Mouse (Mus musculus) heart, embryonic 10.5 days (tissue): ENCODE data around the gene Rtkn. TPM values are rescaled to one million over a fixed set of nuclear protein-coding genes. Genes with fewer than 3 reads are reported as not detected.

ENCODE experiments used
- DNase-seq: peaks from one replicate; pipeline ENCODE4 v3.0.0-alpha.2; 2017; ENCODE audit warnings: low spot score
- H3K27ac ChIP-seq: fragments of 300-500 bp; sonication (generic); 2 replicates; pipeline ENCODE4 v1.5.1; 2016; ENCODE audit warnings: mild to moderate bottlenecking
- H3K27me3 ChIP-seq: fragments of 300-500 bp; sonication (generic); 2 replicates; pipeline ENCODE4 v1.6.1; 2016; ENCODE audit warnings: mild to moderate bottlenecking; ENCODE audit not compliant: poor library complexity, insufficient read depth, severe bottlenecking
- H3K36me3 ChIP-seq: fragments of 300-500 bp; sonication (generic); 2 replicates; pipeline ENCODE4 v1.6.1; 2016; ENCODE audit warnings: mild to moderate bottlenecking, moderate library complexity
- H3K4me1 ChIP-seq: fragments of 300-500 bp; sonication (generic); 2 replicates; pipeline ENCODE4 v1.6.1; 2016; ENCODE audit warnings: mild to moderate bottlenecking
- H3K4me3 ChIP-seq: fragments of 300-500 bp; sonication (generic); 2 replicates; pipeline ENCODE4 v1.5.1; 2016; ENCODE audit warnings: mild to moderate bottlenecking, moderate library complexity
- H3K9me3 ChIP-seq: fragments of 300-500 bp; sonication (generic); 2 replicates; pipeline ENCODE4 v1.6.1; 2016; ENCODE audit warnings: mild to moderate bottlenecking, moderate library complexity
- WGBS: fragments of 180-500 bp; shearing (Covaris S2); methylation state at CpG from one replicate; pipeline ENCODE4 v1.1.7; 2016; 5-methylcytosine and 5-hydroxymethylcytosine counted together
- polyA plus RNA-seq: library from polyadenylated mRNA; unstranded; fragments of >200 nt; fragmentation: Nextera tagmentation; extraction: Ambion mirVana; gene quantifications from 2 replicates; pipeline ENCODE4 v1.2.1, GENCODE M21; 2016

Gene Rtkn
- polyA plus RNA-seq, 1 experiment from 2014 or later = 24.4 TPM

GRCm38 (mm10) chr6:83136291-83136880 lies 1.1 kb downstream of the Rtkn start:
- no peaks in the 10 kb centered on the region for H3K36me3 ChIP-seq
- DNase-seq = no peak
- peak overlapping the region; percentile 79 for H3K4me3 ChIP-seq
- peak overlapping the region; percentile 99 for H3K27ac ChIP-seq
- H3K27me3 ChIP-seq = peaks cover 17% of the 10 kb centered on the region
- H3K9me3 ChIP-seq = no peaks in the 10 kb centered on the region
- H3K4me1 ChIP-seq = peaks cover 44% of the 10 kb centered on the region
- WGBS = 9% methylated on average over 5 of the region's 5 CpGs

GRCm38 (mm10) chr6:83136881-83137575 lies 1.8 kb downstream of the Rtkn start:
- H3K9me3 ChIP-seq = no peaks in the 10 kb centered on the region
- DNase-seq = peak; percentile 90
- peaks cover 20% of the 10 kb centered on the region for H3K27me3 ChIP-seq
- no peaks in the 10 kb centered on the region for H3K36me3 ChIP-seq
- peak overlapping the region; percentile 99 for H3K27ac ChIP-seq
- under 1% methylated on average over 26 of the region's 26 CpGs for WGBS
- peaks cover 50% of the 10 kb centered on the region for H3K4me1 ChIP-seq
- peak overlapping the region; percentile 79 for H3K4me3 ChIP-seq

- H3K27me3 ChIP-seq = peaks cover 20% of the 10 kb centered on the region
- no peaks in the 10 kb centered on the region for H3K9me3 ChIP-seq
- WGBS = 0% methylated on average over 12 of the region's 12 CpGs
Observed at GRCm38 (mm10) chr6:83137576-83137950, 2.3 kb downstream of the Rtkn start.

GRCm38 (mm10) chr6:83138056-83138455 lies 2.8 kb downstream of the Rtkn start:
- H3K4me1 ChIP-seq = peaks cover 61% of the 10 kb centered on the region
- no peaks in the 10 kb centered on the region for H3K9me3 ChIP-seq
- H3K27ac ChIP-seq = peak overlapping the region; percentile 99
- H3K4me3 ChIP-seq = peak overlapping the region; percentile 79
- DNase-seq = peak; percentile 80
- H3K36me3 ChIP-seq = no peaks in the 10 kb centered on the region
- 2% methylated on average over 11 of the region's 11 CpGs for WGBS
- peaks cover 20% of the 10 kb centered on the region for H3K27me3 ChIP-seq

More at GRCm38 (mm10) chr6:83137576-83137950, 2.3 kb downstream of the Rtkn start:
- Histone ChIP-seq H3K36me3 (no peaks in the 10 kb centered on the region), H3K4me1 (peaks cover 56% of the 10 kb centered on the region), H3K4me3 (peak overlapping the region; percentile 79), H3K27ac (peak overlapping the region; percentile 99)
- DNase-seq = peak; percentile 93

GRCm38 (mm10) chr6:83140044-83140443 lies 4.8 kb downstream of the Rtkn start:
- no peaks in the 10 kb centered on the region for H3K9me3 ChIP-seq
- H3K4me1 ChIP-seq = peaks cover 63% of the 10 kb centered on the region
- WGBS = 93% methylated on average over 8 of the region's 8 CpGs
- no peak overlapping the region for H3K4me3 ChIP-seq
- peaks cover 16% of the 10 kb centered on the region for H3K27me3 ChIP-seq
- no peak for DNase-seq
- no peaks in the 10 kb centered on the region for H3K36me3 ChIP-seq
- H3K27ac ChIP-seq = no peak overlapping the region

GRCm38 (mm10) chr6:83141636-83142035 lies 6.4 kb downstream of the Rtkn start:
- peaks cover 56% of the 10 kb centered on the region for H3K4me1 ChIP-seq
- 0 out of 2 replicates have a peak, but pooled peaks cover 5% of the 10 kb centered on the region for H3K27me3 ChIP-seq

GRCm38 (mm10) chr6:83142211-83142731 lies 7.0 kb downstream of the Rtkn start:
- 0 out of 2 replicates have a peak, but pooled peaks cover 5% of the 10 kb centered on the region for H3K27me3 ChIP-seq
- peak overlapping the region; percentile 60 for H3K4me3 ChIP-seq
- H3K4me1 ChIP-seq = peaks cover 55% of the 10 kb centered on the region
- DNase-seq = no peak
- H3K27ac ChIP-seq = peak overlapping the region; percentile 87
- WGBS = 3% methylated on average over 41 of the region's 41 CpGs
- no peaks in the 10 kb centered on the region for H3K9me3 ChIP-seq
- peaks cover 10% of the 10 kb centered on the region for H3K36me3 ChIP-seq

More at GRCm38 (mm10) chr6:83141636-83142035, 6.4 kb downstream of the Rtkn start:
- no peak for DNase-seq
- peak overlapping the region; percentile 87 for H3K27ac ChIP-seq
- no peaks in the 10 kb centered on the region for H3K9me3 ChIP-seq
- peaks cover 3% of the 10 kb centered on the region; the same call in 1 of the 2 replicates for H3K36me3 ChIP-seq
- peak overlapping the region; percentile 60 for H3K4me3 ChIP-seq
- 39% methylated on average over 4 of the region's 4 CpGs for WGBS

GRCm38 (mm10) chr6:83142886-83143285 lies 7.6 kb downstream of the Rtkn start:
- Histone ChIP-seq H3K9me3 (no peaks in the 10 kb centered on the region), H3K4me1 (peaks cover 52% of the 10 kb centered on the region), H3K36me3 (peaks cover 16% of the 10 kb centered on the region), H3K27me3 (0 out of 2 replicates have a peak, but pooled peaks cover 5% of the 10 kb centered on the region), H3K4me3 (peak overlapping the region; percentile 60), H3K27ac (peak overlapping the region; percentile 87; the same call in 1 of the 2 replicates)
- DNase-seq = no peak
- 36% methylated on average over 11 of the region's 11 CpGs for WGBS

GRCm38 (mm10) chr6:83145209-83145608 lies 9.9 kb downstream of the Rtkn start:
- no peaks in the 10 kb centered on the region for H3K9me3 ChIP-seq
- H3K36me3 ChIP-seq = peaks cover 38% of the 10 kb centered on the region
- no peak for DNase-seq
- H3K27me3 ChIP-seq = 0 out of 2 replicates have a peak, but pooled peaks cover 5% of the 10 kb centered on the region
- H3K4me1 ChIP-seq = peaks cover 36% of the 10 kb centered on the region
- 55% methylated on average over 2 of the region's 2 CpGs for WGBS
- H3K27ac ChIP-seq = no peak overlapping the region
- H3K4me3 ChIP-seq = no peak overlapping the region

- peaks cover 41% of the 10 kb centered on the region for H3K36me3 ChIP-seq
- peaks cover 40% of the 10 kb centered on the region for H3K4me1 ChIP-seq
- H3K27ac ChIP-seq = peak overlapping the region; percentile 47; the same call in 1 of the 2 replicates
- 66% methylated on average over 9 of the region's 9 CpGs for WGBS
- no peak for DNase-seq
- no peak overlapping the region for H3K4me3 ChIP-seq
- H3K9me3 ChIP-seq = no peaks in the 10 kb centered on the region
- H3K27me3 ChIP-seq = 0 out of 2 replicates have a peak, but pooled peaks cover 5% of the 10 kb centered on the region
Observed at GRCm38 (mm10) chr6:83145805-83146204, 10.5 kb downstream of the Rtkn start.

- H3K4me1 ChIP-seq = peaks cover 43% of the 10 kb centered on the region
- no peak for DNase-seq
- peaks cover 45% of the 10 kb centered on the region for H3K36me3 ChIP-seq
- H3K27ac ChIP-seq = no peak overlapping the region
- WGBS = 57% methylated on average over 7 of the region's 7 CpGs
- no peak overlapping the region for H3K4me3 ChIP-seq
- no peaks in the 10 kb centered on the region for H3K9me3 ChIP-seq
- no peaks in the 10 kb centered on the region for H3K27me3 ChIP-seq
Observed at GRCm38 (mm10) chr6:83147280-83147679, 12.0 kb downstream of the Rtkn start.

- H3K36me3 ChIP-seq = peaks cover 52% of the 10 kb centered on the region
- H3K4me3 ChIP-seq = peak overlapping the region; percentile 16; the same call in 1 of the 2 replicates
- H3K9me3 ChIP-seq = no peaks in the 10 kb centered on the region
- H3K27ac ChIP-seq = no peak overlapping the region
- peaks cover 17% of the 10 kb centered on the region; the same call in 1 of the 2 replicates for H3K27me3 ChIP-seq
- WGBS = 17% methylated on average over 8 of the region's 8 CpGs
- no peak for DNase-seq
- H3K4me1 ChIP-seq = peaks cover 41% of the 10 kb centered on the region
Observed at GRCm38 (mm10) chr6:83151721-83152120, 16.5 kb downstream of the Rtkn start.

- Histone ChIP-seq H3K27ac (no peak overlapping the region), H3K4me3 (no peak overlapping the region), H3K27me3 (peaks cover 24% of the 10 kb centered on the region; the same call in 1 of the 2 replicates), H3K9me3 (no peaks in the 10 kb centered on the region), H3K4me1 (peaks cover 34% of the 10 kb centered on the region), H3K36me3 (peaks cover 39% of the 10 kb centered on the region)
- DNase-seq = no peak
- 89% methylated on average over 12 of the region's 12 CpGs for WGBS
Observed at GRCm38 (mm10) chr6:83153038-83153437, 17.8 kb downstream of the Rtkn start.
